Mouse (Mus musculus) kidney, adult 2 months (tissue): ENCODE results near the gene Top2a. TPM values are rescaled to one million over a fixed set of nuclear protein-coding genes. Genes with fewer than 3 reads are reported as not detected.

Experiments used
- DNase-seq: peaks from one replicate; pipeline ENCODE4 v3.0.0; 2021
- H3K27ac ChIP-seq: fragments of 200-500 bp; 2 replicates; pipeline ENCODE4 v1.5.1; 2012; ENCODE audit warnings: low read depth, low read length, control low read depth, inconsistent platforms; ENCODE audit not compliant: insufficient read depth
- H3K27me3 ChIP-seq: fragments of 200-500 bp; replicated peaks from 2 replicates; pipeline ENCODE4 v1.6.1; 2012; ENCODE audit warnings: mild to moderate bottlenecking, moderate library complexity, low read length, inconsistent platforms; ENCODE audit not compliant: control insufficient read depth, insufficient read depth
- H3K36me3 ChIP-seq: fragments of 200-500 bp; 2 replicates; pipeline ENCODE4 v1.6.1; 2012; ENCODE audit warnings: mild to moderate bottlenecking, moderate library complexity, low read length, inconsistent platforms; ENCODE audit not compliant: control insufficient read depth, insufficient read depth
- H3K4me1 ChIP-seq: fragments of 200-500 bp; 2 replicates; pipeline ENCODE4 v1.6.1; 2011; ENCODE audit warnings: low read length; ENCODE audit not compliant: control insufficient read depth, insufficient read depth
- H3K4me3 ChIP-seq: fragments of 200-500 bp; 2 replicates; pipeline ENCODE4 v1.5.1; 2011; ENCODE audit warnings: mild to moderate bottlenecking, low read depth, low read length, control low read depth; ENCODE audit not compliant: insufficient read depth
- CTCF ChIP-seq: fragments of 200-500 bp; conservative IDR thresholded peaks from 2 replicates; pipeline ENCODE4 v1.5.1; 2011; ENCODE audit warnings: low read depth, mild to moderate bottlenecking, control low read depth, low read length, moderate library complexity, mixed read lengths; ENCODE audit not compliant: insufficient read depth, insufficient read length
- POLR2A ChIP-seq: fragments of 200-500 bp; IDR thresholded peaks from one replicate; pipeline ENCODE4 v1.6.1; 2011; ENCODE audit warnings: low read depth, low read length, control low read depth
- WGBS: fragments of 180-500 bp; shearing (Covaris S2); methylation state at CpG from one replicate; pipeline ENCODE4 v1.1.7; 2018; 5-methylcytosine and 5-hydroxymethylcytosine counted together
- polyA plus RNA-seq: library from polyadenylated mRNA; depleted of rRNA; stranded (reverse); fragments of >200 nt; gene quantifications from 2 replicates; pipeline ENCODE4 v1.2.3, GENCODE M21; 2012

The Top2a gene
- polyA plus RNA-seq, 1 experiment, result 0.72 TPM

- no peak for TF ChIP-seq CTCF
- TF ChIP-seq POLR2A, result no peak
- peak; percentile 29 for DNase-seq
- H3K27ac ChIP-seq, result no peak overlapping the region
- peaks cover 27% of the 10 kb centered on the region for H3K4me1 ChIP-seq
- H3K36me3 ChIP-seq, result no peaks in the 10 kb centered on the region
- H3K4me3 ChIP-seq, result no peak overlapping the region
- no peaks in the 10 kb centered on the region for H3K27me3 ChIP-seq
- 42% methylated on average over 20 of the region's 20 CpGs for WGBS
Measured at GRCm38 (mm10) chr11:98968716-98969495, 55.1 kb downstream of the Top2a start.

GRCm38 (mm10) chr11:98968079-98968478 is 55.9 kb downstream of the Top2a start:
- DNase-seq, result no peak
- Histone ChIP-seq H3K27ac (no peak overlapping the region), H3K36me3 (no peaks in the 10 kb centered on the region), H3K4me3 (no peak overlapping the region), H3K27me3 (no peaks in the 10 kb centered on the region), H3K4me1 (peaks cover 29% of the 10 kb centered on the region)
- TF ChIP-seq POLR2A, result no peak
- TF ChIP-seq CTCF, result no peak
- WGBS, result 78% methylated on average over 16 of the region's 16 CpGs

- Histone ChIP-seq H3K4me1 (peaks cover 38% of the 10 kb centered on the region), H3K36me3 (no peaks in the 10 kb centered on the region), H3K27me3 (no peaks in the 10 kb centered on the region), H3K4me3 (no peak overlapping the region), H3K27ac (no peak overlapping the region)
- TF ChIP-seq CTCF (peak; percentile 40), POLR2A (no peak)
- peak; percentile 65 for DNase-seq
- 54% methylated on average over 9 of the region's 9 CpGs for WGBS
Measured at GRCm38 (mm10) chr11:98966499-98967141, 57.4 kb downstream of the Top2a start.

GRCm38 (mm10) chr11:98965416-98966077 is 58.4 kb downstream of the Top2a start:
- Histone ChIP-seq H3K27me3 (no peaks in the 10 kb centered on the region), H3K36me3 (no peaks in the 10 kb centered on the region), H3K4me3 (no peak overlapping the region), H3K4me1 (peaks cover 34% of the 10 kb centered on the region), H3K27ac (no peak overlapping the region)
- no peak for TF ChIP-seq POLR2A
- no peak for TF ChIP-seq CTCF
- WGBS, result 41% methylated on average over 11 of the region's 11 CpGs
- DNase-seq, result no peak

GRCm38 (mm10) chr11:98964616-98965415 is 59.2 kb downstream of the Top2a start:
- no peak for TF ChIP-seq POLR2A
- no peak for TF ChIP-seq CTCF
- no peak overlapping the region for H3K4me3 ChIP-seq
- no peaks in the 10 kb centered on the region for H3K36me3 ChIP-seq
- H3K4me1 ChIP-seq, result peaks cover 34% of the 10 kb centered on the region
- DNase-seq, result peak; percentile 79
- no peak overlapping the region; the same call in 1 of the 2 replicates for H3K27ac ChIP-seq
- H3K27me3 ChIP-seq, result no peaks in the 10 kb centered on the region
- 42% methylated on average over 15 of the region's 15 CpGs for WGBS

- H3K27ac ChIP-seq, result peak overlapping the region; percentile 36; the same call in 1 of the 2 replicates
- peak; percentile 10 for DNase-seq
- WGBS, result 33% methylated on average over 6 of the region's 6 CpGs
Measured at GRCm38 (mm10) chr11:98964201-98964615, 59.8 kb downstream of the Top2a start.

More at GRCm38 (mm10) chr11:98964201-98964615, 59.8 kb downstream of the Top2a start:
- Histone ChIP-seq H3K36me3 (no peaks in the 10 kb centered on the region), H3K4me1 (peaks cover 32% of the 10 kb centered on the region), H3K4me3 (no peak overlapping the region), H3K27me3 (no peaks in the 10 kb centered on the region)
- TF ChIP-seq CTCF (no peak), POLR2A (no peak)
